Mouse (Mus musculus) brain, adult 2 months (tissue): ENCODE data around the gene Rhox4f.
"Not testable (repeated sequence)": the region's sequence is repeated elsewhere in the genome, so short reads cannot be mapped to it uniquely, and the experiment has no call there.

ENCODE experiments used
- DNase-seq: peaks from one replicate; pipeline ENCODE4 v3.0.0; 2011; ENCODE audit warnings: low read depth, low spot score

The Rhox4f gene

DNA sequence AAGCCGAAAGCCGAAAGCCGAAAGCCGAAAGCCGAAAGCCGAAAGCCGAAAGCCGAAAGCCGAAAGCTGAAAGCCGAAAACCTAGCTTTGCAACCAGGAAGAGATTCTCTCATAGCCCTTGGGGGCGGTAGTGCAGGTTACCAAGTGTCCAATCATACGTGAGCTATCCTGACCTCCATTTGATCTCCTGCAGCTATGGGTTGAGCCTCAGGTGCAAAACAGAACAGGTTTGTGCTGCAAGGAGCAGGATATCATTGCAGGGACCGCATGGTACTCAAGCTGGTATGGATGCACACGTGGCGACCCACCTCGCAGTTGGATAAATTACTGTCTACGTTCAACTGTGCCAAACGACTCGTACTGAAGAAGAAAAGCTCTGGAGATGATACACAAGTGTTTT lies at the start of gene Rhox4f:
Gene Rhox4f (minus strand): TSS at position 101 of the 400 bp plus-strand sequence.
- DNase-seq = not testable (repeated sequence)

DNA sequence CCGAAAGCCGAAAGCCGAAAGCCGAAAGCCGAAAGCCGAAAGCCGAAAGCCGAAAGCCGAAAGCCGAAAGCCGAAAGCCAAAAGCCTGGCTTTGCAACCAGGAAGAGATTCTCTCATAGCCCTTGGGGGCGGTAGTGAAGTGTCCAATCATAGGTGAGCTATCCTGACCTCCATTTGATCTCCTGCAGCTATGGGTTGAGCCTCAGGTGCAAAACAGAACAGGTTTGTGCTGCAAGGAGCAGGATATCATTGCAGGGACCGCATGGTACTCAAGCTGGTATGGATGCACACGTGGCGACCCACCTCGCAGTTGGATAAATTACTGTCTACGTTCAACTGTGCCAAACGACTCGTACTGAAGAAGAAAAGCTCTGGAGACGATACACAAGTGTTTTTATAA lies 43.7 kb upstream of the Rhox4f start, which contains the start of gene Rhox4g:
Gene Rhox4g (minus strand): TSS at position 101 of the 400 bp plus-strand sequence.
- not testable (repeated sequence) for DNase-seq

GRCm38 (mm10) chrX:37643370-37643769 lies 35.9 kb upstream of the Rhox4f start, which contains the start of gene Rhox2g:
Gene Rhox2g, minus strand, starts transcription at chrX:37643470.
- DNase-seq = not testable (repeated sequence)

DNA sequence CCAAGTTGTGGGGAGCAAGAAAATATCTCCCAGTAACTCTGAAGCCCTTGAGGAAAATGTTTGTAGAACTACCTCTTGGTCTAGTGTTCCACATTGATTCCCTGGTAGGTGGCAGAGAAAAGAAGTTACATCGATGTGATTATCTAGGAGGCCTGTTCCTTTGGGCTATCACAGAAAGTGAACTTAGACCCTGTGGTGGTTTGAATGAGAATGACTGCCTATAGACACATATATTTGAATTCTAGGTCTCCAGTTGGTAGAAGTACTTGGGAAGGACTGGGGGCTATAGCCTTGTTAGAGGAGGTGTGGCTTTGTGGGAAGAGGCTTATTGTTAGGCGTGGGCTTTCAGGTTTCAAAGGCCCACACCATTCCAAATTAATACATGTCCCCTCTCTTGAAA lies 21.0 kb upstream of the Rhox4f start, which contains the start of gene Rhox3g:
Gene Rhox3g (minus strand): TSS at position 101 of the 400 bp plus-strand sequence.
- DNase-seq = not testable (repeated sequence)

GRCm38 (mm10) chrX:37580692-37581091 lies 26.8 kb downstream of the Rhox4f start, which contains the start of gene Rhox3f:
Gene Rhox3f, plus strand, starts transcription at chrX:37580992.
- DNase-seq = not testable (repeated sequence)

DNA sequence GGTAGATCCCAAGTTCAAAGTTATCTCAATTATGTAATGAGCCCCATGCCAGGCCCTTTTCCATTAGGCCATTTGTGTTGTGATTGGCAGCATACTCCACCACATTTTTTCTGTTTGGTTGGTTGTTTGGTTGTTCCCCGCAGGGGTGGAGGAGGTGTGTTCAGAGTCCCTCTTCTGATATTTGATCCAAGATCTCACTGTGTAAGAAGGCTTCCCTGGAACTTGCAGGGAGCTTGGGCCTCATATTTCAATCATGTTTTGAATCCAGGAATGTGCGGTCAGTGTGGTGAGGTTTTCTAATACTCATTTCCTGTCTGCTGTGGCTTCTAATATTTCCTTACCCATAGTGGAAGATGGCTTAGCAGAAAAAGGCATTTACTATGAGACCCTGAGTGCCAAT lies 34.9 kb downstream of the Rhox4f start:
- DNase-seq = not testable (repeated sequence)

- DNase-seq = not testable (repeated sequence)
These were observed 36.4 kb downstream of the Rhox4f start, which contains the start of gene Rhox2f for GRCm38 (mm10) chrX:37571105-37571504. Gene Rhox2f, plus strand, starts transcription at chrX:37571405.

- not testable (repeated sequence) for DNase-seq
These were observed 50.4 kb downstream of the Rhox4f start, which contains the start of gene Rhox4e for GRCm38 (mm10) chrX:37557112-37557511. Gene Rhox4e, plus strand, starts transcription at chrX:37557412.
